10 mouse cellular contexts compared by ENCODE assay signal in the genomic region with DNA sequence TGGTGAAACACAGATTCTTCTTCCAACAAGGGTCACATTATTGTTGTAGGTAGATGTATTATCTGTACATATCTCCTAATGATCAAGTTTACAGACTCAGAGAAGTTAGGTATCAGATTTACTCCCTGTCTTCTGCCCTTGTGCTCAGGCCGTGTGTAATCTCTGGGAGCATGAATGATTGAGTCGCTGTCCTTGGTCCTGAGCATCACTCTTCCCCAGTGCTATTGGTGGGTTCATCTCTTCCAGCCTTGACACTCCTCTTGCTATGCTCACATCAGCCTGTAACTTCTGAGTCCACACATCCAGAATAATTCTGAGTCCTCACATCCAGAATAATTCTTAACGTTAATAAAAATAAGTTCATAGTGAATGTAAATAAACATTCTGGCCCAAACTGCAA.
DNase-seq lines count a peak whose midpoint lies in the region; ATAC-seq lines count a peak whose summit lies in the region.
"Had no signal": no experiment of that assay in that cellular context is flagged by ENCODE, and none has a peak within 500 bp of the region (broad histone marks: within the 10 kb centered on the region; RNA-seq: fewer than 3 reads in every experiment).

No protein-coding gene starts in this region.

- no peak for ATAC-seq in embryonic facial prominence, embryonic 11.5 days (replicated peaks; ENCODE audit: insufficient number of reproducible peaks, low FRiP score, low TSS enrichment, low read depth)

- no peaks in the 10 kb centered on the region for H3K4me1 ChIP-seq in embryonic facial prominence, embryonic 11.5 days (ENCODE audit: control insufficient read depth, insufficient read depth, low read length)
- H3K4me1 ChIP-seq: embryonic facial prominence, embryonic 12.5 days; liver, embryonic 13.5 days had no signal

- H3K9ac ChIP-seq in embryonic facial prominence, embryonic 11.5 days (replicated peaks; ENCODE audit: low read length), result no peak overlapping the region
- H3K9ac ChIP-seq: embryonic facial prominence, embryonic 12.5 days; liver, embryonic 13.5 days had no signal

- H3K4me2 ChIP-seq in embryonic facial prominence, embryonic 11.5 days (ENCODE audit: low read depth, low read length), result no peak overlapping the region
- H3K4me2 ChIP-seq: embryonic facial prominence, embryonic 12.5 days; liver, embryonic 13.5 days had no signal

- no peaks in the 10 kb centered on the region for H3K36me3 ChIP-seq in embryonic facial prominence, embryonic 11.5 days (replicated peaks; ENCODE audit: control insufficient read depth, insufficient read depth, low read depth, low read length)
- H3K36me3 ChIP-seq: embryonic facial prominence, embryonic 12.5 days; liver, embryonic 13.5 days had no signal

- H3K27ac ChIP-seq in embryonic facial prominence, embryonic 11.5 days (replicated peaks; ENCODE audit: low read depth, low read length), result no peak overlapping the region
- H3K27ac ChIP-seq: embryonic facial prominence, embryonic 12.5 days; liver, embryonic 13.5 days had no signal

- H3K9me3 ChIP-seq in embryonic facial prominence, embryonic 11.5 days (replicated peaks; ENCODE audit: control insufficient read depth, low read length), result no peaks in the 10 kb centered on the region
- H3K9me3 ChIP-seq: embryonic facial prominence, embryonic 12.5 days; liver, embryonic 13.5 days had no signal

- intact Hi-C loops in gastrocnemius, postnatal 14 days (cut with DNase I; ENCODE audit: low total_unique reads), result no loop called here

- no peaks in the 10 kb centered on the region for H3K27me3 ChIP-seq in embryonic facial prominence, embryonic 11.5 days (ENCODE audit: control insufficient read depth, insufficient read depth, low read length)
- H3K27me3 ChIP-seq: embryonic facial prominence, embryonic 12.5 days; liver, embryonic 13.5 days had no signal

- 31% methylated on average over 3 of the region's 3 CpGs for WGBS in embryonic facial prominence, embryonic 11.5 days

- peak; percentile 14 for DNase-seq in gastrocnemius, postnatal 14 days
- no peak for DNase-seq in gastrocnemius, adult 8-10 months (ENCODE audit: low spot score in 2 of 2)
- DNase-seq in testis, postnatal 10 days (ENCODE audit: low spot score), result peak; percentile 66
- no peak for DNase-seq in testis, postnatal 14 days (ENCODE audit: low spot score)
- peak; percentile 82 for DNase-seq in embryonic facial prominence, embryonic 11.5 days (ENCODE audit: low spot score)
- peak; percentile 16 for DNase-seq in ovary, postnatal 36 days (ENCODE audit: low spot score)
- no peak for DNase-seq in left cerebral cortex, adult 18-20 months (ENCODE audit: low spot score in 2 of 2)
- DNase-seq in cerebellum, adult 9-11 months, result no peak
- DNase-seq: liver, embryonic 13.5 days had no signal

- H3K4me3 ChIP-seq in embryonic facial prominence, embryonic 11.5 days (ENCODE audit: low read depth, low read length), result no peak overlapping the region
- H3K4me3 ChIP-seq: embryonic facial prominence, embryonic 12.5 days; liver, embryonic 13.5 days had no signal

Comparison
In these comparisons a context has a peak if more than half of its experiments do, and no peak if none do; other contexts are left out.
1. DNase-seq: peak in gastrocnemius, postnatal 14 days (single experiment), testis, postnatal 10 days (single experiment), embryonic facial prominence, embryonic 11.5 days (single experiment) and ovary, postnatal 36 days (single experiment); none in gastrocnemius, adult 8-10 months (0 of 2), testis, postnatal 14 days (single experiment), left cerebral cortex, adult 18-20 months (0 of 2) and cerebellum, adult 9-11 months (single experiment).